Mouse (Mus musculus) spleen, adult 2 months (tissue): ENCODE results near the gene Phldb2. TPM values are rescaled to one million over a fixed set of nuclear protein-coding genes. Genes with fewer than 3 reads are reported as not detected.
A peak's percentile ranks its signal among the peaks of the same experiment; 100 is the strongest.

Experiments used
- DNase-seq, 2 experiments: peaks; one replicate each; pipeline versions ENCODE4 v3.0.0 to v3.0.0-alpha.2; 2012 to 2021; ENCODE audit warnings: low spot score in 2 of 2, low read depth in 1 of 2
- H3K27ac ChIP-seq: fragments of 200-500 bp; 2 replicates; pipeline ENCODE4 v1.5.1; 2012; ENCODE audit warnings: low read length, inconsistent platforms; ENCODE audit not compliant: insufficient read depth
- H3K27me3 ChIP-seq: fragments of 200-500 bp; 2 replicates; pipeline ENCODE4 v1.6.1; 2012; ENCODE audit warnings: mild to moderate bottlenecking, moderate library complexity, low read length, inconsistent platforms; ENCODE audit not compliant: control insufficient read depth, insufficient read depth
- H3K36me3 ChIP-seq: fragments of 200-500 bp; 2 replicates; pipeline ENCODE4 v1.6.1; 2012; ENCODE audit warnings: mild to moderate bottlenecking, low read length, inconsistent platforms; ENCODE audit not compliant: control insufficient read depth, insufficient read depth
- H3K4me1 ChIP-seq: fragments of 200-500 bp; 2 replicates; pipeline ENCODE4 v1.6.1; 2011; ENCODE audit warnings: inconsistent platforms; ENCODE audit not compliant: control insufficient read depth, insufficient read depth, insufficient read length
- H3K4me3 ChIP-seq: fragments of 200-500 bp; 2 replicates; pipeline ENCODE4 v1.5.1; 2011; ENCODE audit warnings: mild to moderate bottlenecking, inconsistent platforms; ENCODE audit not compliant: insufficient read depth, insufficient read length; ENCODE audit errors: extremely low read depth
- CTCF ChIP-seq: fragments of 200-500 bp; IDR thresholded peaks from 2 replicates; pipeline ENCODE4 v1.5.1; 2011; ENCODE audit warnings: mild to moderate bottlenecking, inconsistent platforms; ENCODE audit not compliant: insufficient read depth, insufficient read length, insufficient replicate concordance; ENCODE audit errors: extremely low read depth
- POLR2A ChIP-seq: fragments of 200-500 bp; IDR thresholded peaks from 2 replicates; pipeline ENCODE4 v1.6.1; 2011; ENCODE audit warnings: low read depth, low read length, inconsistent platforms
- WGBS: fragments of 180-500 bp; shearing (Covaris S2); methylation state at CpG from one replicate; pipeline ENCODE4 v1.1.7; 2018; 5-methylcytosine and 5-hydroxymethylcytosine counted together
- polyA plus RNA-seq: library from polyadenylated mRNA; depleted of rRNA; stranded (reverse); fragments of >200 nt; gene quantifications from 2 replicates; pipeline ENCODE4 v1.2.3, GENCODE M21; 2012

The Phldb2 gene
- polyA plus RNA-seq, 1 experiment: 5.0 TPM

DNA sequence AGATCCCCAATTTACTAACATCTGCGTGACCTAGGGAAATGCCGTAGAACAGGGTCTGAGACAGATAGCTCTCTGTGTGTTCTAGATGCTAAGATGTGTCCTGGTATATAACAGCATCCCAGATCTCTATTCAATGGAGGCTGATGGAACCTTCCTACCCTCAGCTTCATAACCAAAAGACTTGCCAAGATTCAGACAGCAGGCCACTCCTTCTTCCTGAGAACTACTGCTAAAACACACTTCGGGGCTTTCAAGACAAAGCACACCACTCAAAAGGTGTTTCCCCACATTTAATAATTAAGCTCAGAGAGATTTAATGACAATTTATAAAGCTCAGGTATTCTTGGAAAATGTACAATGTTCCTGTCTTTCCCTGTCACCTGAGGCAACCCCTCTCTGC, 111.6 kb downstream of the Phldb2 start:
- Histone ChIP-seq H3K4me1 (no peaks in the 10 kb centered on the region), H3K27ac (no peak overlapping the region), H3K36me3 (no peaks in the 10 kb centered on the region), H3K27me3 (0 out of 2 replicates have a peak, but pooled peaks cover 2% of the 10 kb centered on the region), H3K4me3 (no peak overlapping the region)
- no peak for TF ChIP-seq CTCF
- TF ChIP-seq POLR2A: no peak
- no peak for DNase-seq
- 69% methylated on average over 3 of the region's 3 CpGs for WGBS

DNA sequence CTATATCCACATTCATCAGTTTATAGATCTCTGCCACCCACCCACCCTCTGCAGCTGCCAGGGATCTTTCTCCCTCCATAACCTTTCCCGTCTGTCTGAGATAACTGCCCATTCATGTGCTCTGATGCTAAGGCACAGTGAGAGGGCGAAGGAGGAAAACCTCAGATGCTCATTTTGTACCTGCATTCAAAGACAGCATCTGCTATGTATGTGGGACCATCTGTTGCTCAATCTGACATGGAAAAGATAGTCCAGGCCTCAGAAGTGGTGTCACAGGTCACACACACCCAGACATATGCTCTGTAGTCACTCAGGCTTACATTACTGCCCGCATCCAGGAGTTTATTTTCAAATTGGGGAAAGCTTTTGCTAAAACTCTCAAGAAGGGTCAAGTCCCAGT, 112.4 kb downstream of the Phldb2 start:
- H3K27ac ChIP-seq: no peak overlapping the region
- H3K27me3 ChIP-seq: 0 out of 2 replicates have a peak, but pooled peaks cover 2% of the 10 kb centered on the region
- H3K4me3 ChIP-seq: no peak overlapping the region
- no peaks in the 10 kb centered on the region for H3K4me1 ChIP-seq
- no peak for TF ChIP-seq CTCF
- no peak for TF ChIP-seq POLR2A
- 81% methylated on average over 3 of the region's 3 CpGs for WGBS
- no peaks in the 10 kb centered on the region for H3K36me3 ChIP-seq
- no peak for DNase-seq

DNA sequence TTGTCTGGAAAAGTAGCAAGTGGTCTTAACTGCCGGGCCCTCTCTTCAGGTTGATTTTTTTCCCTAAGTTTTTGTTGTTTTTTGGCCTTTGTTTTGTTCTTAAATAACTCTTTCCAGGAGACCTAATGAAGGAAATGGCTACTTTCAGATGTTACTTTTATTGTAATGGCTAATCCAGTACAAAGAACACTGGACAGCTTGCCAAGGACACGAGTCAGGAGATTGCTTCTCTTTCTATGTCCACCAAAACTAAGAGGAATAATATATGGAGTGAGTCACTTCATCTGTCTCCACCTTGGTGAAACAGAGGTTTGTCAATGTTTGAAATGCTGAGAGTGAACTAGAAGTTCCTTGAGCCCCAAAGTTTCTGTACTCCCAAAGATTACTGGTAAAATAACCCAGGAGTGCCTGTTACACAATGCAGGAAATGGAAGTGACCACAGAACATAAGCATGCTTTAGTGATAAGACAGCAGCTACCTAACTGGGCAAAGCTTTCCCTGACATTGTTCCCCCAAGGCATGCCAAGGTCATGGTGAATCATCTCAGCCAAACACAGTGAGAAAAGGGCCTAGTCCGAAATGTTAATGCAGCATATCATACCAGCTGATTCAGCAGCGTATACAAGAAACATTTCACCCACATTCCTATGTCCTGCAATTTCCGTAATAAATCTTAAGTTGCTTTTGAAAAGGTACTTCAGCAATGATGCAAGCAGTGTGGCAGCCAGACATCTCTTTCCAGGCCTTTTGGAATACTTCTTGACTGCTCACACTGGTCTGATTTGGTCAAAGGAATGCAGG, 115.7 kb downstream of the Phldb2 start:
- Histone ChIP-seq H3K4me3 (no peak overlapping the region), H3K36me3 (no peaks in the 10 kb centered on the region), H3K4me1 (no peaks in the 10 kb centered on the region), H3K27ac (no peak overlapping the region; the same call in 1 of the 2 replicates), H3K27me3 (no peaks in the 10 kb centered on the region)
- WGBS: 63% methylated on average over 5 of the region's 5 CpGs
- no peak for DNase-seq
- no peak for TF ChIP-seq POLR2A
- TF ChIP-seq CTCF: no peak

DNA sequence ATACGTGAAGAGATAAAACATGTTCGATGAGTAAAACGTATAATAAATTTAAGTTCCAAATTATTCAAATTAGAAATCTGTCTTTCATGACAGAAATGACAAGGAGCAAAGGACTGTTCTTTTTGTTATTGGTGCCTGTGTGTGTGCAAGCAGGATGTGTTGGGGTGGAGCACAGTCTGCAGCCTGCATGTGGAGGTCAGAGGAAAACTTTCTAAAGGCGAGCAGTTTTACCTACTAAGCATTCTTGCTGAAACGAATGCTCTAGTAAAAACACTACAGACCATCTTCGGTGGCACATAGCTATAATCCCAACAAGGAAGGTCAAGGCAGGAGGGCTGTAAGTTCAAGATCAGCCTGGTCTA, 120.7 kb downstream of the Phldb2 start:
- no peaks in the 10 kb centered on the region for H3K4me1 ChIP-seq
- no peaks in the 10 kb centered on the region for H3K27me3 ChIP-seq
- H3K4me3 ChIP-seq: no peak overlapping the region
- no peak overlapping the region for H3K27ac ChIP-seq
- TF ChIP-seq CTCF (no peak), POLR2A (no peak)
- 84% methylated on average over 6 of the region's 6 CpGs for WGBS
- H3K36me3 ChIP-seq: no peaks in the 10 kb centered on the region
- no peak for DNase-seq

DNA sequence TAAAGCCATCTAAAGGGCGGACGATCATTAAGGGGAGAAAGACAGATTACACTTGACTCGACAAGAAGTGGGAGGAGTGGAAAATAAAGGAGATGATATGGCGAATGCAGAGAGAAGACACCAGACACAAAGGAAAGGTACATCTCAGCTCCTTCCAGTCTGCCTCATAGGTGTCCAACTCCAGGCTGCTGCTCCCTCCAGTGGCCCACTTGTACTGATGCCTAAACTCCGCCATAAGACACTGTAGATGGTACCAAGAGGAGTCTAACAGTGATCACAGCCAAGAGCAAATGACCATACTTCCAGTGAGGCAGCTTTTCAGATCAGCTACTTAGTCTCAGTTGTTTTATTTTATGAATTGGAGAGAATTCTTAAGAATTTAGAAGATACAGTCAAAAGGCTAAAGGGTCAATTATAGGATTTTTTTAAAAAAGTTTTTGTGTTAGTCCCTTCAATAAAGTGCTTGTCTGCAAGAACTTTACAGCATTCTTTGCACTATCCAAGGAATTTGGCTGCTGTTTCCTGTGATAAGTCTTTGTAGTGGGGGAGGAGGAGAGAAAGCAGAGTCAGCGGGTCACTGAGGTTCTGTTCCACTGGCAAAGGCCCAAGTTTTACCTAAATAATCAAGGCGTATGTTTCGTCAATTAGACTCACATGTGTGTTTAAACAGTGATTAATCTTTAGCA, 121.2 kb downstream of the Phldb2 start:
- H3K27ac ChIP-seq: 0 out of 2 replicates have a peak overlapping the region, but pooled peaks have one; percentile 9
- no peaks in the 10 kb centered on the region for H3K36me3 ChIP-seq
- 82% methylated on average over 8 of the region's 8 CpGs for WGBS
- TF ChIP-seq POLR2A: no peak
- no peak for TF ChIP-seq CTCF
- H3K4me3 ChIP-seq: no peak overlapping the region
- no peaks in the 10 kb centered on the region for H3K27me3 ChIP-seq
- DNase-seq: no peak
- H3K4me1 ChIP-seq: no peaks in the 10 kb centered on the region

DNA sequence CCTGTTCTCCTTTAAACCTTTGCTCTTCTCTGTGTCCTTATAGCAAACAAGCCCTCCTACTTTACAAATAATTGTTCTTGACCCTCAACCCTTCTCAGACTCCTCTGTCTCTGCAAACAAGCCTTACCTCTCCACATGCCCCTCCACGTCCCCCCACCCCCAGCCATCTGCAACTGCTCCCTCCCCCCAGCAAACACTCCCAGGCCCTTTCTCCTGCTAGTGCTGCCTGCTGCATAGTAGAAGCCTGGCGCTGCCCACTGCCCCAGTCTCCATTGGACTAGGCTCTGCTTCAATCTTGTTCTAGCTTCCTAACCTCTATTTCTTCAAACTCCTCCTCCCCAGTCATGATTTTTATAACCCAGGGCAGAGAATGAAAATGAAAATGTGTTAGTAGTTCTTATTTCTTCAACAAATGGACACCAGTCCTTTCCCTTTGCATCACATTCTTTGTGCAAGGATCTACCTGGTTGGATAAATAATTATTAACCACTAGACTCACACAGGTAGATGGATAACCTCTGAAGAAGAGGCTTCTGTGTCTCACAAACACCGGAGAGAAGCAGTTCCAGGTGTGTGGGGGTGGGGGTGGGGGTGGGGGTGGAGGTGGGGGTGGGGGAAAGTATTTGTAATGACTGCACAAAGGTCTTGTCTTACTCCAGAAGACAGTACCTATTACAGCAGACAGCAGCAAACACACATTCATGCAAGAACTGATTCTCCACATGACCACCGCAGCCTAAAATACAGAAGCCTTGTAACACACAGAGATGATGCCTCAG, 122.1 kb downstream of the Phldb2 start:
- no peaks in the 10 kb centered on the region for H3K27me3 ChIP-seq
- no peak for DNase-seq
- WGBS: 79% methylated on average over 4 of the region's 4 CpGs
- no peaks in the 10 kb centered on the region for H3K4me1 ChIP-seq
- no peak for TF ChIP-seq POLR2A
- TF ChIP-seq CTCF: no peak
- H3K4me3 ChIP-seq: no peak overlapping the region
- H3K36me3 ChIP-seq: no peaks in the 10 kb centered on the region
- H3K27ac ChIP-seq: no peak overlapping the region
